In the genomic region with DNA sequence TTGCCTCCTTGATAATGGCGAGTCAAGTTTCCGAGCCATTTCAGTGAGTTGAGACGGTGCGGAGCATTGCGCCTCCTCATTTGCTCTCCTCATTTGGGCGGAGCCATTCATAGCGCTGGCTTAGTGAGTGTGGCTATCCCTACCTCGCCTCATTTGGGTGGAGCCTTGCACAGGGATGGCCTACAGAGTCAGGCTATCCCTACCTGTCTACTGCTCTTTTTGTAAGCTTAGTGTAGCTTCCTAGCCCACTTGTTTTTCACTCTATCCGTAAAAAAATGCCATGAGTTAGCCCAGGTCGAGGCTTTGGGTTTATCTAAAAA, we compare ENCODE assay signal across 8 mouse cellular contexts. TPM values are rescaled to one million over a fixed set of nuclear protein-coding genes. Genes with fewer than 3 reads are reported as not detected.
DNase-seq lines count a peak whose midpoint lies in the region; ATAC-seq and TF ChIP-seq lines count a peak whose summit lies in the region.
"Not testable (repeated sequence)": the region's sequence is repeated elsewhere in the genome, so short reads cannot be mapped to it uniquely, and the experiment has no call there.

A gene (minus strand): TSS at position 111 of the 320 bp plus-strand sequence.

- H3K36me3 ChIP-seq in G1E (replicated peaks); forebrain, embryonic 12.5 days (replicated peaks); intestine, postnatal 0 days (ENCODE audit: control insufficient read depth, insufficient read depth); limb, embryonic 13.5 days; lung, embryonic 16.5 days (ENCODE audit: control insufficient read depth, insufficient read depth, low read length); midbrain, embryonic 16.5 days (ENCODE audit: control insufficient read depth, insufficient read depth, low read length); stomach, embryonic 16.5 days (ENCODE audit: control insufficient read depth, insufficient read depth, low read length): not testable (repeated sequence)

- not testable (repeated sequence) for H3K9me3 ChIP-seq in G1E (replicated peaks); forebrain, embryonic 12.5 days; intestine, postnatal 0 days (ENCODE audit: control insufficient read depth); limb, embryonic 13.5 days; lung, embryonic 16.5 days (ENCODE audit: control insufficient read depth, low read length); midbrain, embryonic 16.5 days (replicated peaks; ENCODE audit: control insufficient read depth, low read length, poor library complexity, severe bottlenecking); stomach, embryonic 16.5 days (replicated peaks; ENCODE audit: control insufficient read depth, low read length)

- not testable (repeated sequence) for H3K27me3 ChIP-seq in G1E (ENCODE audit: insufficient read depth, low read length); forebrain, embryonic 12.5 days; intestine, postnatal 0 days (replicated peaks; ENCODE audit: control insufficient read depth, insufficient read depth, low read length); limb, embryonic 13.5 days; lung, embryonic 16.5 days (ENCODE audit: control insufficient read depth, insufficient read depth, low read depth, low read length); midbrain, embryonic 16.5 days (ENCODE audit: control insufficient read depth, insufficient read depth, low read depth, low read length); stomach, embryonic 16.5 days (ENCODE audit: control insufficient read depth, insufficient read depth, low read length)

- not testable (repeated sequence) for TF ChIP-seq CTCF in G1E (IDR thresholded peaks at IDR 0.05; ENCODE audit: low read depth, low read length); intestine, postnatal 0 days (IDR thresholded peaks at IDR 0.05; ENCODE audit: low read depth)

- H3K4me1 ChIP-seq in G1E (ENCODE audit: insufficient read depth, low read depth, low read length); forebrain, embryonic 12.5 days; intestine, postnatal 0 days (replicated peaks; ENCODE audit: control insufficient read depth, insufficient read depth, low read length); limb, embryonic 13.5 days; lung, embryonic 16.5 days (replicated peaks; ENCODE audit: control insufficient read depth, insufficient read depth, low read length); midbrain, embryonic 16.5 days (ENCODE audit: control insufficient read depth, insufficient read depth, low read length); stomach, embryonic 16.5 days (ENCODE audit: control insufficient read depth, insufficient read depth, low read length): not testable (repeated sequence)

- WGBS in forebrain, embryonic 12.5 days: no CpG with 5 or more reads among the region's 10 CpGs
- no CpG with 5 or more reads among the region's 10 CpGs for WGBS in intestine, postnatal 0 days
- no CpG with 5 or more reads among the region's 10 CpGs for WGBS in limb, embryonic 13.5 days
- WGBS in lung, embryonic 16.5 days: no CpG with 5 or more reads among the region's 10 CpGs
- no CpG with 5 or more reads among the region's 10 CpGs for WGBS in midbrain, embryonic 16.5 days
- no CpG with 5 or more reads among the region's 10 CpGs for whole genome bisulfite sequencing in stomach, embryonic 16.5 days

- not testable (repeated sequence) for DNase-seq in G1E (ENCODE audit: low spot score)

- peak; percentile 83 for ATAC-seq in G1E (ENCODE audit: extremely low read depth, insufficient number of reproducible peaks, low FRiP score, poor library complexity, severe bottlenecking)
- ATAC-seq in forebrain, embryonic 12.5 days (ENCODE audit: low FRiP score): peak; percentile 77; the same call in 1 of the 2 replicates
- peak; percentile 84 to 89 for ATAC-seq in hematopoietic stem cell, adult 5-6 weeks (replicated peaks in 1 of 2; ENCODE audit: insufficient read depth in 1 of 2, low FRiP score in 2 of 2, low TSS enrichment in 1 of 2, low read depth in 1 of 2, poor library complexity in 2 of 2, severe bottlenecking in 2 of 2)
- ATAC-seq in intestine, postnatal 0 days: peak; percentile 83
- ATAC-seq in limb, embryonic 13.5 days (ENCODE audit: low FRiP score, low read depth): peak; percentile 54; the same call in 1 of the 2 replicates
- peak; percentile 77 for ATAC-seq in lung, embryonic 16.5 days (ENCODE audit: low read depth)
- ATAC-seq in midbrain, embryonic 16.5 days: peak; percentile 92
- ATAC-seq in stomach, embryonic 16.5 days (ENCODE audit: insufficient read depth, low FRiP score): peak; percentile 89

- not testable (repeated sequence) for H3K4me2 ChIP-seq in forebrain, embryonic 12.5 days; intestine, postnatal 0 days (replicated peaks; ENCODE audit: low read depth); limb, embryonic 13.5 days (replicated peaks); lung, embryonic 16.5 days (ENCODE audit: low read depth, low read length); midbrain, embryonic 16.5 days (ENCODE audit: low read length); stomach, embryonic 16.5 days (ENCODE audit: low read depth, low read length)

- not testable (repeated sequence) for H3K9ac ChIP-seq in forebrain, embryonic 12.5 days; intestine, postnatal 0 days (ENCODE audit: low read depth, low read length); limb, embryonic 13.5 days; lung, embryonic 16.5 days (ENCODE audit: low read length); midbrain, embryonic 16.5 days (ENCODE audit: low read depth, low read length); stomach, embryonic 16.5 days (ENCODE audit: low read length)

- not testable (repeated sequence) for H3K27ac ChIP-seq in forebrain, embryonic 12.5 days; intestine, postnatal 0 days (ENCODE audit: low read depth, low read length); limb, embryonic 13.5 days; lung, embryonic 16.5 days (ENCODE audit: low read length); midbrain, embryonic 16.5 days (ENCODE audit: low read length); stomach, embryonic 16.5 days (ENCODE audit: low read length)

- H3K4me3 ChIP-seq in G1E (ENCODE audit: low read depth, low read length); forebrain, embryonic 12.5 days (replicated peaks); intestine, postnatal 0 days (ENCODE audit: low read depth, low read length); limb, embryonic 13.5 days; lung, embryonic 16.5 days (ENCODE audit: low read length); midbrain, embryonic 16.5 days (ENCODE audit: low read depth, low read length); stomach, embryonic 16.5 days (replicated peaks; ENCODE audit: low read length): not testable (repeated sequence)

RNA-seq across cellular contexts. Expression of the gene that starts here (rescaled TPM):
- total RNA-seq in G1E (2014; fragmentation: Nextera tagmentation): 2.9 and 6.5 TPM in 2 replicates
- total RNA-seq in G1E (2017): 1.5 and 1.6 TPM in 2 replicates
- 0.44 TPM in 2 replicates for polyA plus RNA-seq in G1E (2012)
- polyA plus RNA-seq in forebrain, embryonic 12.5 days (2016; fragmentation: Nextera tagmentation; extraction: Ambion mirVana): 1.1 and 2.7 TPM in 2 replicates
- 6.5 and 6.6 TPM in 2 replicates for total RNA-seq in hematopoietic stem cell, adult 5-6 weeks (2017)
- 4.7 and 5.0 TPM in 2 replicates for polyA plus RNA-seq in intestine, postnatal 0 days (2015; fragmentation: Nextera tagmentation; extraction: Ambion mirVana)
- polyA plus RNA-seq in limb, embryonic 13.5 days (2015; fragmentation: Nextera tagmentation; extraction: Ambion mirVana): 2.9 and 5.1 TPM in 2 replicates
- polyA plus RNA-seq in lung, embryonic 16.5 days (2015; fragmentation: Nextera tagmentation; extraction: Ambion mirVana): 4.2 and 5.2 TPM in 2 replicates
- polyA plus RNA-seq in midbrain, embryonic 16.5 days (2015; fragmentation: Nextera tagmentation; extraction: Ambion mirVana): 6.5 and 8.1 TPM in 2 replicates
- 6.5 and 7.0 TPM in 2 replicates for polyA plus RNA-seq in stomach, embryonic 16.5 days (2015; fragmentation: Nextera tagmentation; extraction: Ambion mirVana)
